Mouse (Mus musculus) small intestine, adult 2 months (tissue): ENCODE measurements around the gene Gm43552. TPM values are rescaled to one million over a fixed set of nuclear protein-coding genes. Genes with fewer than 3 reads are reported as not detected.

Experiments used
- H3K27ac ChIP-seq: fragments of 200-500 bp; 2 replicates; pipeline ENCODE4 v1.5.1; 2012; ENCODE audit warnings: low read depth, low read length, control low read depth, inconsistent platforms; ENCODE audit not compliant: insufficient read depth
- H3K27me3 ChIP-seq: fragments of 200-500 bp; 2 replicates; pipeline ENCODE4 v1.6.1; 2012; ENCODE audit warnings: mild to moderate bottlenecking, moderate library complexity, low read length, inconsistent platforms; ENCODE audit not compliant: control insufficient read depth, insufficient read depth
- H3K36me3 ChIP-seq: fragments of 200-500 bp; 2 replicates; pipeline ENCODE4 v1.6.1; 2012; ENCODE audit warnings: mild to moderate bottlenecking, low read length, control low read depth, inconsistent platforms; ENCODE audit not compliant: control insufficient read depth, insufficient read depth
- H3K4me1 ChIP-seq: fragments of 200-500 bp; 2 replicates; pipeline ENCODE4 v1.6.1; 2012; ENCODE audit warnings: low read length, inconsistent platforms, mixed read lengths; ENCODE audit not compliant: control insufficient read depth, insufficient read depth, insufficient read length
- H3K4me3 ChIP-seq: fragments of 200-500 bp; 2 replicates; pipeline ENCODE4 v1.5.1; 2012; ENCODE audit warnings: low read depth, mild to moderate bottlenecking, control low read depth, inconsistent platforms, low read length, moderate library complexity
- CTCF ChIP-seq: fragments of 200-500 bp; IDR thresholded peaks from 2 replicates; pipeline ENCODE4 v1.5.1; 2012; ENCODE audit warnings: low read depth, mild to moderate bottlenecking, control low read depth, inconsistent platforms, low read length, moderate library complexity, mixed read lengths; ENCODE audit not compliant: insufficient replicate concordance, insufficient read length; ENCODE audit errors: extremely low read depth
- POLR2A ChIP-seq: fragments of 200-500 bp; IDR thresholded peaks from 2 replicates; pipeline ENCODE4 v1.6.1; 2012; ENCODE audit warnings: low read depth, mild to moderate bottlenecking, control low read depth, inconsistent platforms, low read length, moderate library complexity
- WGBS: fragments of 180-500 bp; shearing (Covaris S2); methylation state at CpG from one replicate; pipeline ENCODE4 v1.1.7; 2018; 5-methylcytosine and 5-hydroxymethylcytosine counted together
- polyA plus RNA-seq: library from polyadenylated mRNA; depleted of rRNA; stranded (reverse); fragments of >200 nt; gene quantifications from 2 replicates; pipeline ENCODE4 v1.2.3, GENCODE M21; 2012

The Gm43552 gene
- polyA plus RNA-seq, 1 experiment = 1.4 TPM

GRCm38 (mm10) chr5:65425251-65425650 lies 67.4 kb downstream of the Gm43552 start:
- Histone ChIP-seq H3K27ac (peak overlapping the region; percentile 3; the same call in 1 of the 2 replicates), H3K4me3 (no peak overlapping the region), H3K4me1 (peaks cover 40% of the 10 kb centered on the region; the same call in 1 of the 2 replicates), H3K36me3 (peaks cover 29% of the 10 kb centered on the region), H3K27me3 (no peaks in the 10 kb centered on the region)
- 62% methylated on average over 5 of the region's 5 CpGs for WGBS
- TF ChIP-seq CTCF = no peak
- no peak for TF ChIP-seq POLR2A

GRCm38 (mm10) chr5:65424215-65424614 lies 68.4 kb downstream of the Gm43552 start:
- H3K27me3 ChIP-seq = no peaks in the 10 kb centered on the region
- peaks cover 40% of the 10 kb centered on the region; the same call in 1 of the 2 replicates for H3K4me1 ChIP-seq
- 34% methylated on average over 6 of the region's 6 CpGs for WGBS
- peak overlapping the region; percentile 81; the same call in 1 of the 2 replicates for H3K27ac ChIP-seq
- TF ChIP-seq CTCF = no peak
- TF ChIP-seq POLR2A = peak; percentile 25; the same call in 1 of the 2 replicates
- peaks cover 29% of the 10 kb centered on the region for H3K36me3 ChIP-seq
- H3K4me3 ChIP-seq = no peak overlapping the region

GRCm38 (mm10) chr5:65422803-65423202 lies 69.8 kb downstream of the Gm43552 start:
- WGBS = 95% methylated on average over 8 of the region's 8 CpGs
- Histone ChIP-seq H3K27me3 (no peaks in the 10 kb centered on the region), H3K36me3 (peaks cover 37% of the 10 kb centered on the region), H3K4me1 (peaks cover 32% of the 10 kb centered on the region; the same call in 1 of the 2 replicates), H3K4me3 (no peak overlapping the region), H3K27ac (no peak overlapping the region)
- TF ChIP-seq POLR2A (no peak), CTCF (no peak)

- Histone ChIP-seq H3K36me3 (peaks cover 50% of the 10 kb centered on the region), H3K27ac (peak overlapping the region; percentile 92), H3K4me1 (peaks cover 23% of the 10 kb centered on the region; the same call in 1 of the 2 replicates), H3K27me3 (no peaks in the 10 kb centered on the region), H3K4me3 (no peak overlapping the region)
- 24% methylated on average over 6 of the region's 6 CpGs for WGBS
- no peak for TF ChIP-seq POLR2A
- no peak for TF ChIP-seq CTCF
Measured at GRCm38 (mm10) chr5:65420822-65421221, 71.8 kb downstream of the Gm43552 start.

GRCm38 (mm10) chr5:65419136-65419535 lies 73.5 kb downstream of the Gm43552 start:
- H3K4me1 ChIP-seq = peaks cover 17% of the 10 kb centered on the region; the same call in 1 of the 2 replicates
- no peaks in the 10 kb centered on the region for H3K27me3 ChIP-seq
- 88% methylated on average over 10 of the region's 10 CpGs for WGBS
- no peak overlapping the region for H3K4me3 ChIP-seq
- no peak for TF ChIP-seq CTCF
- TF ChIP-seq POLR2A = no peak
- H3K36me3 ChIP-seq = peaks cover 55% of the 10 kb centered on the region
- no peak overlapping the region for H3K27ac ChIP-seq

GRCm38 (mm10) chr5:65415653-65416458 lies 76.8 kb downstream of the Gm43552 start:
- TF ChIP-seq POLR2A (no peak), CTCF (no peak)
- no peaks in the 10 kb centered on the region for H3K27me3 ChIP-seq
- peak overlapping the region; percentile 3; the same call in 1 of the 2 replicates for H3K27ac ChIP-seq
- peaks cover 8% of the 10 kb centered on the region; the same call in 1 of the 2 replicates for H3K4me1 ChIP-seq
- 73% methylated on average over 26 of the region's 26 CpGs for WGBS
- H3K4me3 ChIP-seq = no peak overlapping the region
- H3K36me3 ChIP-seq = peaks cover 47% of the 10 kb centered on the region

GRCm38 (mm10) chr5:65407989-65408388 lies 84.6 kb downstream of the Gm43552 start:
- TF ChIP-seq POLR2A (no peak), CTCF (no peak)
- H3K27me3 ChIP-seq = no peaks in the 10 kb centered on the region

More at GRCm38 (mm10) chr5:65407989-65408388, 84.6 kb downstream of the Gm43552 start:
- 92% methylated on average over 12 of the region's 12 CpGs for WGBS
- Histone ChIP-seq H3K27ac (no peak overlapping the region), H3K4me1 (no peaks in the 10 kb centered on the region), H3K36me3 (peaks cover 37% of the 10 kb centered on the region), H3K4me3 (no peak overlapping the region)
